8 mouse cellular contexts compared by ENCODE assay signal in genomic region chr8:106432954-106433570, GRCm38 (mm10). TPM values are rescaled to one million over a fixed set of nuclear protein-coding genes. Genes with fewer than 3 reads are reported as not detected.
DNase-seq lines count a peak whose midpoint lies in the region; ATAC-seq and TF ChIP-seq lines count a peak whose summit lies in the region.

No protein-coding gene starts in this region.

- peaks cover 43% of the 10 kb centered on the region for H3K4me1 ChIP-seq in E14TG2a.4 (replicated peaks; ENCODE audit: low read depth, low read length)
- H3K4me1 ChIP-seq in forebrain, embryonic 14.5 days (ENCODE audit: control insufficient read depth, insufficient read depth, low read length): no peaks in the 10 kb centered on the region
- H3K4me1 ChIP-seq in lung, adult 2 months (ENCODE audit: control insufficient read depth, insufficient read depth, low read length): no peaks in the 10 kb centered on the region

- H3K36me3 ChIP-seq in E14TG2a.4 (ENCODE audit: insufficient read depth, low read length): no peaks in the 10 kb centered on the region
- no peaks in the 10 kb centered on the region for H3K36me3 ChIP-seq in forebrain, embryonic 14.5 days (ENCODE audit: control insufficient read depth, insufficient read depth, low read length)

- intact Hi-C loops in heart, postnatal 14 days (cut with DNase I): loop anchor here (1.0 kb wide), 2 partner anchors 100 to 214 kb away; no protein-coding TSS in a partner anchor

- peaks cover 16% of the 10 kb centered on the region for H3K27me3 ChIP-seq in E14TG2a.4 (ENCODE audit: insufficient read depth, low read length)
- H3K27me3 ChIP-seq in forebrain, embryonic 14.5 days (replicated peaks; ENCODE audit: control insufficient read depth, insufficient read depth, low read length): no peaks in the 10 kb centered on the region

- peak; percentile 91 for DNase-seq in forebrain, embryonic 14.5 days (ENCODE audit: low spot score)
- peak; percentile 88 to 93 for DNase-seq in heart, postnatal 14 days
- peak; percentile 86 for DNase-seq in layer of hippocampus, adult 11-12 months (ENCODE audit: low spot score)
- peak; percentile 82 for DNase-seq in lung, adult 2 months
- DNase-seq in thymus, adult 18-20 months: peak; percentile 18 to 28

- H3K4me3 ChIP-seq in E14TG2a.4 (replicated peaks; ENCODE audit: low read length): no peak overlapping the region
- peak overlapping the region; percentile 20 for H3K4me3 ChIP-seq in forebrain, embryonic 14.5 days (ENCODE audit: low read depth, low read length)
- no peak overlapping the region for H3K4me3 ChIP-seq in lung, adult 2 months (replicated peaks; ENCODE audit: extremely low read depth, low read depth, low read length)

- H3K9me3 ChIP-seq in E14TG2a.4 (ENCODE audit: low read length): no peaks in the 10 kb centered on the region
- H3K9me3 ChIP-seq in forebrain, embryonic 14.5 days (replicated peaks; ENCODE audit: control insufficient read depth, low read length): no peaks in the 10 kb centered on the region

- peak; percentile 92 for TF ChIP-seq CTCF in E14TG2a.4 (conservative IDR thresholded peaks at IDR 0.05; ENCODE audit: low read length)
- TF ChIP-seq CTCF in lung, adult 2 months (IDR thresholded peaks at IDR 0.05; ENCODE audit: insufficient read depth, low read length): peak; percentile 98

- WGBS in forebrain, embryonic 14.5 days: 8% methylated on average over 20 of the region's 20 CpGs
- 7% methylated on average over 20 of the region's 20 CpGs for WGBS in lung, adult 2 months

- H3K9ac ChIP-seq in forebrain, embryonic 14.5 days (ENCODE audit: low read length): peak overlapping the region; percentile 40; the same call in 1 of the 2 replicates

- H3K27ac ChIP-seq in forebrain, embryonic 14.5 days (ENCODE audit: low read depth, low read length): no peak overlapping the region

- peak overlapping the region; percentile 50 for H3K4me2 ChIP-seq in forebrain, embryonic 14.5 days (ENCODE audit: low read length)

- peak; percentile 72 for ATAC-seq in cerebellum, adult (ENCODE audit: insufficient number of reproducible peaks, low FRiP score, low TSS enrichment)
- peak; percentile 57; the same call in 1 of the 2 replicates for ATAC-seq in forebrain, embryonic 14.5 days
- peak; percentile 60; the same call in 1 of the 2 replicates for ATAC-seq in neutrophil, adult 5-6 weeks (ENCODE audit: extremely low read depth, insufficient number of reproducible peaks, low FRiP score, poor library complexity, severe bottlenecking)

- TF ChIP-seq POLR2A in lung, adult 2 months (IDR thresholded peaks at IDR 0.05; ENCODE audit: borderline replicate concordance, extremely low read depth, low read depth, low read length): no peak

RNA-seq across cellular contexts. Expression of gene Zfp90, which starts 17.9 kb away (rescaled TPM):
- 49.6 and 56.4 TPM in 2 replicates for polyA plus RNA-seq in forebrain, embryonic 14.5 days (2014; fragmentation: Nextera tagmentation; extraction: Ambion mirVana)
- total RNA-seq in heart, postnatal 14 days (2021): 1 to 10 TPM; 4.1 to 4.3 TPM
- polyA plus RNA-seq in lung, adult 2 months (2012; rRNA removed): 1.7 and 2.7 TPM in 2 replicates
- 13.1 and 14.3 TPM in 2 replicates for total RNA-seq in neutrophil, adult 5-6 weeks (2017)

Comparison
In these comparisons a context has a peak if more than half of its experiments do, and no peak if none do; other contexts are left out.
1. DNase-seq: peak in every context shown above with its lines; median percentile 91 in forebrain, embryonic 14.5 days; 90 in heart, postnatal 14 days; 86 in layer of hippocampus, adult 11-12 months; 82 in lung, adult 2 months; 23 in thymus, adult 18-20 months.